Mouse (Mus musculus): ENCODE data around the gene Olfr1484. TPM values are rescaled to one million over a fixed set of nuclear protein-coding genes. Genes with fewer than 3 reads are reported as not detected.
"Not testable (repeated sequence)": the region's sequence is repeated elsewhere in the genome, so short reads cannot be mapped to it uniquely, and the experiment has no call there.

Gene Olfr1484
- not detected for total RNA-seq (2021)

GRCm38 (mm10) chr19:13583211-13583610, at the start of gene Olfr1484:
Olfr1484 (plus strand) TSS chr19:13583511.
- DNase-seq (ENCODE audit: low spot score in 2 of 2) = no peak
- intact Hi-C loops (cut with DNase I) = no loop called here

- intact Hi-C loops (cut with DNase I) = not testable (repeated sequence)
Observed at GRCm38 (mm10) chr19:13617075-13617474, 33.8 kb downstream of the Olfr1484 start, which contains the start of gene Olfr1487. Olfr1487 (plus strand) TSS chr19:13617375.

DNA sequence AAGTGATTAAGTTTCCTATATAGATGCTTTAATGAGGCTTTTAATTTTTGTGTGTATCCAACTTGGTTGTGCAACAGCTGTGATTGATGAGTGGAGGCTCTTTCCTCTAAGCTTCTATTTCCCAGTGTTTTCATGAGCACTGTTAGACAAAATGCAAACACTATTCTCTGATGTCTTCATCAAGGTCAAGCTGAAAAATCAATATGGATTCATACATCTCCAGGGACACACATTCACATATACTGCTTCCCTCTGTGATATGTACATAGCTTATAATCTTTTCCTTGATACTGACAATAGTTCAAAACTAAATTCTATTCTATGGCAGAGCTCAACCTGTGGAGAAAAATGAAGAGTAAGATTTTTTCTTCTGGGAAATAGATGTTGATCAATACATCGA, 48.0 kb downstream of the Olfr1484 start, which contains the start of gene Olfr1489:
TSS of gene Olfr1489 (plus strand) at position 301 of the 400 bp plus-strand sequence.
- intact Hi-C loops (cut with DNase I) = no loop called here
- no peak for DNase-seq (ENCODE audit: low spot score in 2 of 2)

More at GRCm38 (mm10) chr19:13617075-13617474, 33.8 kb downstream of the Olfr1484 start, which contains the start of gene Olfr1487:
- not testable (repeated sequence) for DNase-seq (ENCODE audit: low spot score in 2 of 2)

Small RNA genes lying within 50 kb of the gene (microRNA-seq; reads per million reads assigned to microRNA genes)
- gene Gm22323 = 0 reads per million in 2 experiments
- gene Gm23931 = 0 reads per million in 2 experiments

Other genes starting within 250 kb of the Olfr1484 start
- not detected for gene Olfr1466, start 244.6 kb upstream of the Olfr1484 start, total RNA-seq (2021)
- gene Olfr1467, start 221.3 kb upstream of the Olfr1484 start, total RNA-seq (2021) = not detected
- not detected for gene Olfr1469, start 175.7 kb upstream of the Olfr1484 start, total RNA-seq (2021)
- gene Olfr1471, start 140.1 kb upstream of the Olfr1484 start, total RNA-seq (2021) = not detected
- gene Olfr1472, start 127.4 kb upstream of the Olfr1484 start, total RNA-seq (2021) = not detected
- gene Olfr1474, start 113.9 kb upstream of the Olfr1484 start, total RNA-seq (2021) = not detected
- not detected for gene Olfr1475, start 103.3 kb upstream of the Olfr1484 start, total RNA-seq (2021)
- not detected for gene Olfr1477, start 83.0 kb upstream of the Olfr1484 start, total RNA-seq (2021)
- gene Olfr1480, start 55.6 kb upstream of the Olfr1484 start, total RNA-seq (2021) = not detected
- gene Olfr1487, start 33.9 kb downstream of the Olfr1484 start, total RNA-seq (2021) = not detected
- gene Olfr1489, start 48.1 kb downstream of the Olfr1484 start, total RNA-seq (2021) = not detected
- gene Olfr1490, start 67.6 kb downstream of the Olfr1484 start, total RNA-seq (2021) = not detected
- not detected for gene Olfr1491, start 113.8 kb downstream of the Olfr1484 start, total RNA-seq (2021)
- gene Olfr1493-ps1, start 139.8 kb downstream of the Olfr1484 start, total RNA-seq (2021) = not detected
- gene Olfr1494, start 156.2 kb downstream of the Olfr1484 start, total RNA-seq (2021) = not detected
- gene Olfr1495, start 181.1 kb downstream of the Olfr1484 start, total RNA-seq (2021) = not detected
- not detected for gene Olfr1496, start 194.4 kb downstream of the Olfr1484 start, total RNA-seq (2021)
- not detected for gene Olfr1497, start 214.7 kb downstream of the Olfr1484 start, total RNA-seq (2021)
- gene Olfr1499, start 235.9 kb downstream of the Olfr1484 start, total RNA-seq (2021) = not detected
- gene Olfr1500, start 247.0 kb downstream of the Olfr1484 start, total RNA-seq (2021) = not detected